Mouse (Mus musculus) spleen, adult 2 months (tissue): ENCODE measurements around the gene Trim44.

Experiments
- CTCF ChIP-seq: fragments of 200-500 bp; IDR thresholded peaks from 2 replicates; pipeline ENCODE4 v1.5.1; 2011; ENCODE audit warnings: mild to moderate bottlenecking, inconsistent platforms; ENCODE audit not compliant: insufficient read depth, insufficient read length, insufficient replicate concordance; ENCODE audit errors: extremely low read depth
- POLR2A ChIP-seq: fragments of 200-500 bp; IDR thresholded peaks from 2 replicates; pipeline ENCODE4 v1.6.1; 2011; ENCODE audit warnings: low read depth, low read length, inconsistent platforms

- TF ChIP-seq POLR2A (no peak), CTCF (no peak)
Measured at GRCm38 (mm10) chr2:102384496-102384895, 23.1 kb downstream of the Trim44 start.
